Mouse (Mus musculus) Muller cell, postnatal 12 days (primary cell): Measurements from ENCODE around the gene Rtn4rl2.

Experiments used
- DNase-seq: peaks from one replicate; pipeline ENCODE4 v3.0.0-alpha.2; 2015; ENCODE audit errors: inconsistent ontology term

Gene Rtn4rl2

GRCm38 (mm10) chr2:84885084-84886055, 1.1 kb downstream of the Rtn4rl2 start:
- DNase-seq = no peak

GRCm38 (mm10) chr2:84884611-84885010, 1.9 kb downstream of the Rtn4rl2 start:
- no peak for DNase-seq

GRCm38 (mm10) chr2:84883942-84884341, 2.6 kb downstream of the Rtn4rl2 start:
- no peak for DNase-seq

GRCm38 (mm10) chr2:84883530-84883929, 3.0 kb downstream of the Rtn4rl2 start:
- DNase-seq = no peak

DNA sequence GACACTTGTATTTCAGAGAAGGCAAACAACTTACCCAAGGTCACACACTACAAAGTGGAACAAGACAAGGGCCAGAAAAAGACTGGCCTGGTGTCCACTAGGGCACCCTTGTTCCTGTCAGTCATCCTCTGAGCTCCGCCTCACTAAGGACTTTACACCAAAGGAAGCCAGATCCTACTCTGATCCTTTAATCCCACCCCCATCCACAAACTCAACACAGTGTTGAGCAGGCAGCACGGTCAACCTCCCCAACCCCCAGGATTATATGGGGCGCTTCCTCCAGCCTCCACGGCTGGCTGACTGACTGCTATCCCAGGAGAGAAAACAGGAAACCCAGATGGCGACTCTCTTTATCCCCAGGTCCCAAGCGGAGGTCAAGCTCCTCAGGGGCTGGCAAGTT, 3.4 kb downstream of the Rtn4rl2 start:
- no peak for DNase-seq

- peak; percentile 26 for DNase-seq
Observed at GRCm38 (mm10) chr2:84882606-84883005, 3.9 kb downstream of the Rtn4rl2 start.

- no peak for DNase-seq
Observed at GRCm38 (mm10) chr2:84880590-84880989, 5.9 kb downstream of the Rtn4rl2 start.

DNA sequence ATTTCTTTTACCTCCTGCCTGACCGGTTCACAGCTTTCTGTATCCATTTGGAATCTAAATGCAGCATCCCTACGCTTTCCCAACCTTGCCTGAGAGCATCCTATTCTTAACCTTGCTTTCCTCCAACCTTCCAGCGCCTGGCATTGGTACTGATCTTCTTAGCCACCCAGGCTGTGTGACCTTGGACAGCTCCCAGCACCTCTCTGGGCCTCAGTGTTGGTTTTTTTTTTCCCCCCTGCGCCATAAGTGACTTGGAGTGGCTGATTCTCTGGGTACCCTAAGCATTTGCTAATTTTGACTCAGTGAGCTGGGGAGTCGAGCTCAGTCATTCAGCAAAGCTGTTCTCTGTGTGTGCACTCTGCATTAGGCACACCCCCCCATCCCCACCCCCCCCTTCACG, 10.7 kb downstream of the Rtn4rl2 start:
- no peak for DNase-seq

DNA sequence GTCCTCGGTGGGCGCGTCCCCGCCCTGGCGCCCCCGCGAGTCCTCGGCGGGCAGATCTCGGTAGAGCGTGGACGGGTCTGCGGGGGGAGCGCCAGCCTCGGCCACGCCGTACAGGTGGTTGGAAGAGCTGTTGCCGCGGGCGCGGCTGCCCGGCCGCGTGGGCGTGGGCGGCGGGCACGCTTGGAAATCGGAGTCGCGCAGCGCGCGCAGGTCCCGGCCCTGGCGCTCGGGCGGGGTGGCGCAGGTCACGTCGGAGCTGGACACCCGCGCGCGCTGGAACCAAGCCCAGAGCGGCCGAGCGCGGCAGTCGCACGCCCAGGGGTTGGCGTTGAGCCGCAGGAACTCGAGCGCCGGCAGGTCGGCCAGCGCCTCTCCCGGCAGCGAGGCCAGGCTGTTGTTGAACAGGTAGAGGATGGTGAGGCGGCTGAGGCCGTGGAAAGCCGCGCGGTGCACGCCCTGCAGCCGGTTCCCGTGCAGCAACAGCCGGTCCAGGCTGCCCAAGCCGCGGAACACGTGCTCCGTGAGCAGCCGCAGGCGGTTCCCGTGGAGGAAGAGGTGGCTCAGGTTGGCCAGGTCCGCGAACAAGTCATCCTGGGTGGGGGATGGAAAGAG, 14.3 kb downstream of the Rtn4rl2 start:
- peak; percentile 58 for DNase-seq

DNA sequence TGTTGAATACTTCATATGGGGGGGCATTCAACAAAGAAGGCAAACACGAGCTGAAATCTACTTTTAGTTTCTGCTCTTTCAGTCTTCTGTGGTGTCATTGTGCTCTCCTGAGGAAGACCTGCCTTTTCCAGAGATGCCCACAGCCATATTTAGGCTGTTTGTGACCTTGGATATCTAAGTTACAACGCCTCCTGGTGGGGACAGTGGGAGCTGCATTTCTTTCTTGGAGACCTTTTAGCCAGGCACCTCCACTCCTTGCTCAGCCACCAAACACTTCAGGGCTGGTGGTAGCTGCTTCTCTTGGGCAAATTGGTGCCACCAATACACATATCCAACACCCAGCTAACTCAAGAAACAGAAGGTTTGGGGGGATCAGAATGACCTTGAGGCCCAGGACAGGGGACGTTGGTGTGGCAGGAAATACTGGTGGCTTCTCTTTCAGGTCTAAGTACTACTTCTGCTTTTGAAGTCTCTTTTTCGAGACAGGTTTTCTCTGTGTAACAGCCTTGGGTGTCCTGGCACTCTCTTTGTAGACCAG, 15.8 kb downstream of the Rtn4rl2 start:
- no peak for DNase-seq

- no peak for DNase-seq
Observed at GRCm38 (mm10) chr2:84868977-84869376, 17.5 kb downstream of the Rtn4rl2 start.

- peak; percentile 37 for DNase-seq
Observed at GRCm38 (mm10) chr2:84868521-84868943, 18.0 kb downstream of the Rtn4rl2 start.

GRCm38 (mm10) chr2:84865616-84866571, 20.6 kb downstream of the Rtn4rl2 start:
- DNase-seq = peak; percentile 45

DNA sequence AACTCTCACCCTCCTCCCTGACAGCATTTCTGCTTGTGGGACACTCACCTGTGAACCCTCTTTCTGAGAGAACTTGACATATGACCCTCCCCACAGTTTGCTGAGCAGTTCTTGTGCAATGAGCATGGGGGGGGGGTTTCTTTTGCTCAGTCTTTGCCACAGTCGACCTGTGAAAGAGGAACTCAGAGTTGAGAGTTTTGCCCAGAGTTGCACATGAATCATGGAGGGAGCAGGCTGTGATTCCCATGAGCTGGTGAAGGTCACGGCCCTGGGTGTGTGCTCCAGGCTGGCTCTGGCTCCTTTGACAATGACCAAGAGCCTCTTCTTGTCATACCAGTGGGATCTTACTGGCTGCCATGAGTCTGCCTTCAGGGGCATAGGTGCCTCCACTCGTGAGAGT, 24.3 kb downstream of the Rtn4rl2 start:
- DNase-seq = no peak

- no peak for DNase-seq
Observed at GRCm38 (mm10) chr2:84861430-84861829, 25.1 kb downstream of the Rtn4rl2 start.

DNA sequence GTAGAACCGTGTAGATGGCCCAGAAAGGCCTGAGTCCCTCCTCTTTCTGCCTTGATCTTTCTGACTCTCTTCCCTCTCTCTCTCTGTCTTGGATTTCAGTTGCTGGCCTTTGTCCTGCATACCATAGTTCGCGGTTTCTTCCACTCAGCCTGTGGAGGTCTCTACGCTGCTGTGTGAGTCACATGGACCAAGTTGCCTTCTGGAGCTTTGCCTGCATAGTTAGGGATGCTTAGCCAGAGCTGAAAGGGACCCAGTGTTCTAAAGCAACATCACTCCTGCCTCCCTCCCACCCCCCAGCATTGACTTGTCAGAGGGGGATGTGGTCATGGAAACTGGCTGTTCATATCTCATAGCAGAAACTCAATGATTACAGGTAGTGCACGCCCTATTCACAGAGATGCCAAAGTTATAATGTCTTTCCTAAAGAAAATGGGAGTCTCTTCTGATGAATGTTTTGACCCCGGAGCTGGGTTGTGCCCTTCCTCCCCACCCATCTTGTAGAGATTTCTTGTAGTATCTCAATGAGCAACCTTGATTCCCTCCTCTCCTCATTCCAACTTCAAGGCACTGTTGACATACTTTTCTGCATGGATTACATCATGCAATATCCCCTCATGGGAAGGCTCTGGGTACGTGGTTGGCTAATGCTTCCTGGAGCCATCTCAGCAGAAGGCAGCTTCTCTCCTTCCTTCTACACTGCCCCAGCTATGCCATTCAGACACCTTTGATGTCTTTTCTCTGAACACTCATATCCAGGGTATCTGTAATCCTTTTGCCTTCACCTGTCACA, 26.3 kb downstream of the Rtn4rl2 start:
- DNase-seq = peak; percentile 89

- no peak for DNase-seq
Observed at GRCm38 (mm10) chr2:84858551-84858950, 28.0 kb downstream of the Rtn4rl2 start.

GRCm38 (mm10) chr2:84855732-84856131, 30.8 kb downstream of the Rtn4rl2 start:
- DNase-seq = no peak

DNA sequence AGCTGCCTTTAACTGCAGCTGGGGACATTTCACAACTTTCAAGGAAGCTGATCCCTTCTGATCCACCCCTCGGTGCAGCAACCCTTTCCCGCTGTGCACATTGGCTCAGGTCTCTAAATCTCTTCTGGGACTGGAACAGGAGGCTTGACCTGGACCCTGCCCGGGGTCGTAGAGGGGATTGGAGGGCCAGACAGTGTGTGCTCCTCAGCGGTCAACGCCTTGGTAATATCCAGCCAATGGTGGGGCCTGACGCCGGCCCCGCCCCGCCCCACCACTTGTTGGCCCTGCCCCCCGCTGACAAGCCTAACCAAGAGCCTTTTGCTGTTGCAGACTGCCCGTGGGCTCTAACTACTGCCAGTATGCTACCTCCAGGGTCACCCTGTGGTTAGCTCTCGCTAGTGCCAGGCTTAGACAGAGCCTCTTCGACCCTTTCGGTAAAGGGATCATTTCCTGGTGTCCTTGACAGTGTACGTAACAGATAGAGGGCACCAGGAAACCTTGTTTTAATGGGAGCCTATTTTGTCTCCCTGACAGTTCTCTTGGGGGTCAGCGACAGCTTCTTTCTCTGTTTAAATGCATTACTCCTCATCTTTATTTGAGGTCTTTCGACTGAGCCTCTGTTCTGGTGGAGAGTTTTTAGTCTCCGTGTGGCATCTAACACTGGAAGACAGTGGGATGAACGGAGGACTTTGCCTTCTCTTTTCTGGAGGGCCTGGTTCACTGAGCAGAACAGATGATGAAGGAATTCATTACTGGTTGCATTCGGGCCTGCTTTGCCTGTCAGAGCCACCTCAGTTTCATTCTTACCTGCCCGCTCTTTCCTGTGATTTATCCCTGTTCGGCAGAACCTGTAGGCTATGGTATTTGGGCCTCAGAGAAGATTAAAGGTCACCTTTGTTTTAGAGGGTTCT, 35.1 kb downstream of the Rtn4rl2 start:
- DNase-seq = no peak
